Mouse (Mus musculus): ENCODE data around the gene Utrn. TPM values are rescaled to one million over a fixed set of nuclear protein-coding genes. Genes with fewer than 3 reads are reported as not detected.
A peak's percentile ranks its signal among the peaks of the same experiment; 100 is the strongest.

Gene Utrn
- total RNA-seq, 2 experiments from 2014 or later: 36.1 to 50.0 TPM

DNA sequence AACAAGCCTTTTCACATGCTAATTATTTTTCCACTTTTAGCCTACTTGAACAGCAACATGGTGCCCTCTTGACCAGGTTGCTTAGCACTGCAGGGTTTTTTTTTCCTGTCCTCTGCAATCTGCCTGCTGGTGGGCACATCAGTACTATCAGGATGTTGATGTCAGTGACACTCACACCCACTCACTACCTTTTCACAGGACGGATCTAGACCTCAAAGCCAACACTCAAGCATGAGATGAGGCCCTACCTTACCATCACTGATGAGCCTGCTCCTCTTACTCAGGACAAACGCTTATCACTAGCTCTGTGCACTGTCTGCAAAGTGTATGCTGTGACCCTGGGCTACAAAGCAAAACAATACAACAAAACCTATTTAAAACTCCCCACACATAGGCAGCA, 63.3 kb downstream of the Utrn start:
- ATAC-seq (ENCODE audit: poor library complexity, severe bottlenecking): peak; percentile 71

GRCm38 (mm10) chr10:12803939-12804338, 65.2 kb downstream of the Utrn start:
- ATAC-seq (ENCODE audit: poor library complexity, severe bottlenecking): no peak

- no peak for ATAC-seq (ENCODE audit: poor library complexity, severe bottlenecking)
Observed at GRCm38 (mm10) chr10:12799416-12799815, 69.7 kb downstream of the Utrn start.

DNA sequence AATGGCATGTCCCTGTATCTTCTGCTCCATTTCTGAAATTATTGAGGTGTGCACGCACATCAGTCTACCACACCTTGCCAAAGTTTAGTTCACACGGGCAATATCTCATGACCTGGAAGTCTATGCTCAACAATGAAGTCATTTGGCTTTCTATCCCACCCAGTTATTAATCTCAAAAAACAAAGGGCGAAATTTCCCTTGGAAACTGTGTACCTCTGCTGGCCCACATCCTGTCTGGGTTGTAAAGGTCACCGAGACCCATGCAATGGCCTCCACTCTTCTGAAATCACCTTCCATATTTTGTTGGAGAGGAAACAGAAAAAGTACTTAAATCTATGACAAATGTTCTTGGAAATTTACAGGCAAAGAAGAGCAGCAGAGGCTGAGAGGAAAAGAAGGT, 70.9 kb downstream of the Utrn start:
- ATAC-seq (ENCODE audit: poor library complexity, severe bottlenecking): no peak

GRCm38 (mm10) chr10:12796510-12796840, 72.7 kb downstream of the Utrn start:
- no peak for ATAC-seq (ENCODE audit: poor library complexity, severe bottlenecking)

DNA sequence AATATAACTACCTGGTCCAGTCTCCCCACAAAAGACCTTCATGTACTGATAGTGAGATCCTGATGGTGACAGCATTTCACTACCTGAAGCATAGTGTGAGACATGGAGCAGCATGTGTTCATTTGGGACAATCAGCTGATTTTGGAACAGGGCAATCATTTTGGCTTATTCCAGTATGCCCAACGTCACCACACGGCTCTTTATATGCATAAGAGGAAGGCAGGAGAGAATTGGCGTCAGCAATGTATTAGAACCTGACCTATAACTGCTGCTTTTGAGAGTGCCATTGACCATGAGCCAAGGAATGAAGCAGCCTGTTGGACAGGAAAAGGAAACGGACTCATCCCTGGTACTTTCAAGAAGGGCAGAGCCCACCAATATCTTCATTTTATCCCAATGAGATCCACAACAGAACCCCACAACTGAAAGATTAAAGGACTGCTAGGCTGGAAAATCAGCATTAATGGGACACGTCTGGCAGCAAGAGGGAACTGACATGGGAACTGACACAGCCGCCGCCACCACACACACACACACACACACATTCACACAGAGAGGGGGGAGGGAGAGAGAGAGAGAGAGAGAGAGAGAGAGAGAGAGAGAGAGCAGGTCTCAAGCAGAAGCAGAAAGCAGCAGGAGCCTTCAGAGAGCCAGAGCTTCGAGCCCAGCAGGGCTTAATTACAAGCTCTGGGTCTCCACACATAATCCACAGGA, 73.2 kb downstream of the Utrn start:
- no peak for ATAC-seq (ENCODE audit: poor library complexity, severe bottlenecking)

DNA sequence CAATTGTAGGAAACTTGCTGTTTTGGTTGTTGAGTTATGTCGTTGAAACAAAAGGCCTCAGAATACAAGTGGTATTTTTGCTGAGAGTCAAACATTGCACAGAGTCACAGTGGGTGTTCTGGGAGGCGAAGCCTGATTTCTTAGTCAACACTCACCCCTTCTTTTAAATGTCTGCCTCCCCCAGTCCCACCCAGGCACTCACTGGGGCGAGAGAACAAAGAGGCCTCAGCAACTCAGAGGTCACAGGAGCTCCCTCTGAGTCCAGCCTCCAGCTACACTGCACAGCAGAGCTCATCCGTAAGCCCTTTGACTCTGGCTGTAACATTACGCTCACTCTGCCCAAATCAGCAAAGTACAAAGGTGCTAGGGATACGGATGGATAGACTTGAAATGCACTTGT, 77.1 kb downstream of the Utrn start:
- ATAC-seq (ENCODE audit: poor library complexity, severe bottlenecking): no peak

DNA sequence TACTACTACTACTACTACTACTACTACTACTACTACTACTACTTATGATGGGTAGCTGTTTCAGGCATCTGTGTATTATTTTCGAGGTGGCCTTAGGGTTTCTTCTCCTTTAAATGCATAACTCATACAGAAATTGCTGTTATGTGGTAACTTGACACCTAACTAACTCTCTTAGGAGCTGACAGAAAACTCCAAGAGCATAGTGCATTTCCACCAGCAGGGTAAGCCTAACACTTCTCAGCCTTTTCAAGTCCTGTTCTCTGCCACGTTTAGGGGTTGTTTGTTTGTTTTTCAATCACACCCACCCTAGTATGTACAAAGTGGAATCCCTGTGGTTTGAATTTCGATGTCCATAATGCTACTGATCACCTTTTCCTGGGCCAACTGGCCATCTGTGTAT, 78.3 kb downstream of the Utrn start:
- no peak for ATAC-seq (ENCODE audit: poor library complexity, severe bottlenecking)

DNA sequence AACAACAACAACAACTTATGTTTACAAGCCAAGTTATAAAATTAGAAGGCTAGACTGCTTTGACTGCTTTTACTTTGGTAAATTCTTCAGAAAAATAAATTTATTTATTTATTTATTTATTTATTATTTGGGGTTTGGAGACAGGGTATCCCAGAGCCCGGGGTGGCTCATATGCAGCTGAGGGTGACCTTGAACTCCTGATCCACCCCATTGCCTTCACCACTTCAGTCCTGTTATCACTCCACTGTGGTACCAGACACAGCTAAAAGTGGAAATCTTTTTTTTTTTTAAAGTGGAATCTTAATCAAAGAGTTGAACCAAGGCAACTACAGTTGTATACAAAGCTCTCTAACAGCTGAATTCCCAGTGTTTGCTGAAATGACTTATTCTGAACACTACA, 80.6 kb downstream of the Utrn start:
- ATAC-seq (ENCODE audit: poor library complexity, severe bottlenecking): no peak

DNA sequence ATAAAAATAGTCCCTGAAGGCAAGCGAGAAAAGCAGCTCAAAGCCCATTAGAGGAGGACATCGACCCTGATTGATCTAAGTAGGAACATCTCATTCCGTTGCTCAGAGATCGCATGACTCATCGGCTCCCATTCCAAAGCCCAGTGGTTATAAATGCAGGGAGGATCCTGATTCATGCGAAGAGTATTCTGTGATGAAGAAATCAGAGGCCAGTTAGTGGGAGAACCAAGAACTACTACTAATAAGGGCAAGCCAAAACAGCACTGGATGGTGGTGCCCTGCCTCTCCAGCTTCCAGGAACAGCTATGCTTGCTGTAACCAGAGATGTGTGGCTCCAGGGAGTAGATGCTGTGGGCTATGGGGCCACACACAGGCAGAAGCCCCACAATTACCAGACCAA, 81.2 kb downstream of the Utrn start:
- no peak for ATAC-seq (ENCODE audit: poor library complexity, severe bottlenecking)

DNA sequence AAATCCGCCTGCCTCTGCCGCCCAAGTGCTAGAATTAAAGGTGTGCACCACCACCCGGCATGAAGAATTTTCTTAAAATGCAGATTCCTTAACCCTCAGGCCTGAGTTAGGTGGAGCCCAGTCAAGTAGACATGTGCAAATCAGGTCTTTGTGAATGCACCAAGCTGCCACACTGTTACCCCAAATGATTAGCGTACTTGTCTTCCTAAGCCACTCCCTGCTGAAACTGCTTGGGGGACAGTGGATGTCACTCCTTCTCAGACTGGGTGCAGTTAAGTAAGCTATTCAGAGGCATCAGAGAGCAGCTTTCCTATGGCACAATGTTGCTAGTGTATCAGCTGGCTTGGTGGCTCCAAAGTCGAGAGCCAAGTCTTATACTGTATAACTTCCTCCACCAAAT, 83.9 kb downstream of the Utrn start:
- no peak for ATAC-seq (ENCODE audit: poor library complexity, severe bottlenecking)

- ATAC-seq (ENCODE audit: poor library complexity, severe bottlenecking): no peak
Observed at GRCm38 (mm10) chr10:12781381-12781907, 87.7 kb downstream of the Utrn start.

- no peak for ATAC-seq (ENCODE audit: poor library complexity, severe bottlenecking)
Observed at GRCm38 (mm10) chr10:12773178-12773577, 96.0 kb downstream of the Utrn start.

DNA sequence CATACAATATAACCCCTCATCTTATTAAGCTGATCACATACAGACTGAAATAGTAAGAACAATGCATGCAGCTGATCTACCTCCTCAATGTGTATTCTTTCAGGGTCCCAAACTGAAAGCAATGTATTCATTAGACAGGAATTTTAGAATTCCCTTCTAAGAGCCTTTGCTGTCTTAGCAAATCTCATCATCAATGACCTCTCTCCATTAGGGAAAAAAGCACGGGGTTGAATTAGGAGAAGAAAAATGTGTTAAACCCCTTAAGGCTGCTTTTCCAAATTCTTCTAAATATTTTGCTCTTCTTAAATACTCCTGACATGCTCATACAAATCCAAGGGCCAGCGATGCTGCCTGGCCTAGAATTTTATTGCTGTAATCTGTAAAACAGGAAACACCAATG, 97.7 kb downstream of the Utrn start:
- no peak for ATAC-seq (ENCODE audit: poor library complexity, severe bottlenecking)

DNA sequence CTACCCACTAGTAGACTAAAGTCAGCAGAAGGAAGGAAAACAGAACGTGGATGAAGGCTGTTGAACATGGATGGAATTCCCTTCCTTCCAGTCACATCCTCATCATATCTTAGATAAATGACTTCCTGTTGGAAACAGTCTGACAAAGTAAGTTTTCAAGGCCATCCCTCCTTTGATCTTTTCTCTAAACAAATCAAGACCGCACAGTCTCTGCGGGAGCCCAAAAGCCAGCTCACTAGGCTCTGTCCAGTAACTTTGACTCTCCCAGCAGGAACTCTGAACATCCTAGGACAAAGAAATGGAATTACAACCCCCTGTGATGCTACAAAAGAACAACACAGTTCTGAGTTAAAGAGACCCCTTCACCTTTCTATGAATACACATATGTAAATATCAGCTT, 106.5 kb downstream of the Utrn start:
- ATAC-seq (ENCODE audit: poor library complexity, severe bottlenecking): no peak

DNA sequence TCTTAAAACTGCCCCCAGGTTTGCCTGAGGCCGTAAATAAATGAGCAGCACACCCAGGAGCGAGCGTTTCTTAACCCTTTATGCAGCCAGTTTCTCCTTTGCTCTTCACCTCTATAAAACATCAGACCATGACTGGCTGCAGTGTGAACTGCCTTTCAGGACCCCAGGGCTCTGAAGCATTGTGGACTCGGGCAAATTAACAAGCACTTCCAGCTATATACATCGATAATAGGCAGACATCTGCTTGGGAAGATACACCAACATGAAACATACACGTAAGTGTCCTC, 110.5 kb downstream of the Utrn start:
- no peak for ATAC-seq (ENCODE audit: poor library complexity, severe bottlenecking)

DNA sequence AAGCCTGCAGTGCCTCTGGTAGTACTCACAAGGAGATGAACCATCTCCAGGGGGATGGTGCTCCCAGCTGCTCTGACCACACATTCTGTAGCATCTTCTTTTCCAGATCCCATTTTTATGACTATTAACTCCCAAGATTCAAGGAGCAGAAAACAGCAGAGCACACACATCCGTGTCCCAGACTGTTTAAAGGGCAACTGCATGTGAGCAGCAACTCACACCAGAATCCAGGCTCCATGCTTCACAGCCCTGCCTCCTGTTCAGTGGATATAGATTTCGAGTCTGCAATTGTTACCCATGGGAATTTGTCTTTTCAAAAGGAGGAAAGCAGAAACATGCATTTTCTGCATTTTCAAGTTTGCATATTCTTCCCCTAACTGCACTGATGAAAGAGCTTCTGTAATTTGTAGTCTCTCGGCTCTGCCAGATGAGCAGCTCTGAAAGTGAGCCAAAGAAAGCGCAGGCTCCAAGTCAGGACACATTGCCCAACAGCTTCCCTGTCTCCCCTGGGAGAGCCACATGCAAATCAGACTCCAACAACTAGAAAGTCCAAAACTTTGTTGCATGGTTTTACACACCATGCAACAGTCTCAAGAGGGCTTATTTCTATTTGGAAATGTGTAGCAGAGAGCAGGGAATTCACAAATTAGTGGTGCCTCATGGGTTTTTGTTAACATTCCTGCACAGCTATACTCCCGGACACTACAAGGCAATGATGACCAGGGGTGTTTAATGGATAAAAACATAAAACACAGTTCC, 111.0 kb downstream of the Utrn start:
- no peak for ATAC-seq (ENCODE audit: poor library complexity, severe bottlenecking)

- 0 out of 2 replicates have a peak, but pooled peaks have one; percentile 49 for ATAC-seq (ENCODE audit: poor library complexity, severe bottlenecking)
Observed at GRCm38 (mm10) chr10:12756692-12757091, 112.5 kb downstream of the Utrn start.

- no peak for ATAC-seq (ENCODE audit: poor library complexity, severe bottlenecking)
Observed at GRCm38 (mm10) chr10:12754911-12755310, 114.3 kb downstream of the Utrn start.

DNA sequence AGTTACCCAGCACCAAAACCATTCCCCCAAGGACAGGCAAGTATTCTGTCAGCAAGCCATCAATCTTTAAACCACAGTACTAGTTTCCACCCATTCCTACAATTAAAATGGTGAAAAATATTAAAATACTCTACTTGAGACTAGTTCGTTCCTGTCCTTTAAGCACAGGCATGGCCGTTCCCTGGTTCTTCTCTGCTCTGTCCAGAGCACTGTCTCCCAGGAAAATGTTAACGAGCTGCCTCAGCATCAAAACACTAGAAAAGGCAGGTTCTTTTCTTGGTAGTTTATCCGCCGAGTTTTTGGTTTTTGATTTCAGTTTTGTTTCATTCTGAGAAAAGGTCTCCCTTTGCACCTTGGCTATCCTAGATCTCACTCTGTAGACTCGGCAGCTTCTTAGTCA, 115.0 kb downstream of the Utrn start:
- no peak for ATAC-seq (ENCODE audit: poor library complexity, severe bottlenecking)

- ATAC-seq (ENCODE audit: poor library complexity, severe bottlenecking): peak; percentile 72; the same call in 1 of the 2 replicates
Observed at GRCm38 (mm10) chr10:12743717-12744116, 125.4 kb downstream of the Utrn start.

DNA sequence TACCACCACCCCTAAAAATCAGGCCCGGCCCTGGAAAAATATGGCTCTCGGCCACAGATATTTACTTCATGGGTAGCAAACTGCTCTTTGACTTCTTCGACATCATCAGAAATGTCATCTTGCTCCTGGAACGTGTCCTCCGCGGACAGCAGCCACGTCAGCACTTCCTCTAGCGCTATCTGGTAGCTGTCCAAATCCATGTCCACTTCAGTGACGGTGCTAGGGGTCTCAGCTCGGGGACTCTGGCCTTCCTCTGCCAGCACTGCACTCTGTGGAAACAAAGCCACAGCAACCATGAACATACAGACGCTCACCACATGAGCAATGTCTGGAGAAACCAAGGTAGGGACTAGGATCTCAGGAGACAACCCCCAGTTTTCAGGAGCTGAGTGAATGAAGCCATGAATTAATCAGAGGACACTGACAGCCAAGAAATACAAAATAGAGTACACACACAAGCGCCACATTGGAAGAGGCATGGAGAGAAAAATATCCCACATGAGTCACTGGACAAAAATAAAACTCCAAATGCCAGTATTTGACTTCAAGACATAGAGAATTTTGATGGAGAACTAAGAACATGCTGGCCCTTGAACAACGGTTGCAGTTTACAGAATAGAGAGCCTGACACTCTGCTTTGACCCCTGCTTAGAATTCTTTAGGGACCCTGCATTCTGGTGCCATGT, 129.7 kb downstream of the Utrn start:
- ATAC-seq (ENCODE audit: poor library complexity, severe bottlenecking): no peak

Measured in megakaryocyte, adult 5-6 weeks (primary cell).